Mouse (Mus musculus) liver, postnatal 0 days (tissue): ENCODE data around the gene Snx10. TPM values are rescaled to one million over a fixed set of nuclear protein-coding genes. Genes with fewer than 3 reads are reported as not detected.
A peak's percentile ranks its signal among the peaks of the same experiment; 100 is the strongest.
"Not testable (repeated sequence)": the region's sequence is repeated elsewhere in the genome, so short reads cannot be mapped to it uniquely, and the experiment has no call there.

Experiments
- ATAC-seq: fragments of 200-750 bp; cut with Nextera tagmentation; 2 replicates; pipeline ENCODE4 v1.8.0; 2017; ENCODE audit warnings: mild to moderate bottlenecking, moderate library complexity
- DNase-seq: peaks from one replicate; pipeline ENCODE4 v3.0.0-alpha.2; 2016
- H3K27ac ChIP-seq: fragments of 300-500 bp; sonication (generic); 2 replicates; pipeline ENCODE4 v1.5.1; 2014; ENCODE audit warnings: antibody characterized with exemption, moderate library complexity, mild to moderate bottlenecking, low read depth
- H3K27me3 ChIP-seq: fragments of 300-500 bp; sonication (generic); 2 replicates; pipeline ENCODE4 v1.6.1; 2014; ENCODE audit warnings: low read length, control low read depth, mixed read lengths; ENCODE audit not compliant: insufficient read depth
- H3K36me3 ChIP-seq: fragments of 300-500 bp; sonication (generic); replicated peaks from 2 replicates; pipeline ENCODE4 v1.6.1; 2014; ENCODE audit warnings: mild to moderate bottlenecking, control low read depth, low read length, moderate library complexity, mixed read lengths; ENCODE audit not compliant: insufficient read depth
- H3K4me1 ChIP-seq: fragments of 300-500 bp; sonication (generic); 2 replicates; pipeline ENCODE4 v1.6.1; 2014; ENCODE audit warnings: antibody characterized with exemption, mild to moderate bottlenecking, control low read depth; ENCODE audit not compliant: insufficient read depth
- H3K4me2 ChIP-seq: fragments of 300-500 bp; sonication (generic); 2 replicates; pipeline ENCODE4 v1.6.1; 2014; ENCODE audit warnings: low read depth, mild to moderate bottlenecking, low read length, moderate library complexity, mixed read lengths
- H3K4me3 ChIP-seq: fragments of 300-500 bp; sonication (generic); 2 replicates; pipeline ENCODE4 v1.5.1; 2014; ENCODE audit warnings: low read depth, low read length
- H3K9ac ChIP-seq: fragments of 300-500 bp; sonication (generic); replicated peaks from 2 replicates; pipeline ENCODE4 v1.6.1; 2014; ENCODE audit warnings: mild to moderate bottlenecking, moderate library complexity
- H3K9me3 ChIP-seq: fragments of 300-500 bp; sonication (generic); 2 replicates; pipeline ENCODE4 v1.6.1; 2016; ENCODE audit warnings: mild to moderate bottlenecking, control low read depth, low read length, mixed read lengths
- CTCF ChIP-seq: sonication (generic); IDR thresholded peaks from 2 replicates; pipeline ENCODE4 v1.5.1; 2016; ENCODE audit warnings: antibody characterized with exemption, low read depth
- EP300 ChIP-seq: IDR thresholded peaks from 2 replicates; pipeline ENCODE4 v1.6.1; 2016; ENCODE audit warnings: antibody characterized with exemption, low read depth, mild to moderate bottlenecking
- WGBS: fragments of 180-500 bp; shearing (Covaris S2); extraction: QIAGEN DNeasy Blood & Tissue Kit; methylation state at CpG from one replicate; pipeline ENCODE4 v1.1.7; 2014; ENCODE audit not compliant: insufficient replicate concordance; 5-methylcytosine and 5-hydroxymethylcytosine counted together
- polyA plus RNA-seq: library from polyadenylated mRNA; unstranded; fragments of >200 nt; fragmentation: Nextera tagmentation; extraction: Ambion mirVana; gene quantifications from 2 replicates; pipeline ENCODE4 v1.2.1, GENCODE M21; 2015

Snx10 gene
- polyA plus RNA-seq = 15.3 and 17.7 TPM in 2 replicates

DNA sequence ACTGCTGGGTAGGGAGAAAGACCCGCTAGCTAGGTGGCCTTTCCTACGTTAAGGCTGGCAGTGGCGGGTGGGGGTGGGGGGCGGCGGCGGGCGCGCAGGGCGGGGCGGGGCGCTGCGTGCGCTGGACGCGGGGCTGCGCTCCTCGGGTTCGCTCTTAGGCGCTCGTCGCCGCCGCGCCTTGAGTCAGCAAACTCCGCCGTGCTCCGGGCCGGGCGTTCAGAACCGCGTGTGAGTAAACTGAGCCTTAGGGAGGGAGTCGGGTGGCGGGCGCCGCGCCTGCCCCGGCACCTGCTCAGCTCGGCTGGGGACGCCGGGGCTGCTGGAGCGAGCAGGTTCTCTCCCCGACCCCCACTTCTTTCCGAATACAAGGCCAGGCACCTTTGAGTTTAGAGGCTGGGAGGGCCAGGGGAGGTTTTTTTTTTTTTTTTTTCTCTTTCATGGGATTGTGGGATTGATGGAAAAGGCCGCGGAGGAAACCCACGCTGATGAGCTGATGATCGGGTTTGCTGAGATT, at the start of gene Snx10:
Gene Snx10 (plus strand): TSS at position 95 of the 514 bp plus-strand sequence.
- Histone ChIP-seq H3K4me1 (peaks cover 8% of the 10 kb centered on the region; the same call in 1 of the 2 replicates), H3K27ac (peak within 1 kb of the TSS; percentile 58), H3K9ac (peak within 1 kb of the TSS; percentile 66), H3K27me3 (no peaks in the 10 kb centered on the region), H3K4me2 (peak within 1 kb of the TSS; percentile 83), H3K4me3 (peak within 1 kb of the TSS; percentile 61), H3K9me3 (no peaks in the 10 kb centered on the region), H3K36me3 (no peaks in the 10 kb centered on the region)
- DNase-seq (peak; percentile 53), ATAC-seq (peak; percentile 25; the same call in 1 of the 2 replicates)
- WGBS = 0% methylated on average over 47 of the region's 47 CpGs
- no peak for TF ChIP-seq CTCF
- TF ChIP-seq EP300 = no peak

DNA sequence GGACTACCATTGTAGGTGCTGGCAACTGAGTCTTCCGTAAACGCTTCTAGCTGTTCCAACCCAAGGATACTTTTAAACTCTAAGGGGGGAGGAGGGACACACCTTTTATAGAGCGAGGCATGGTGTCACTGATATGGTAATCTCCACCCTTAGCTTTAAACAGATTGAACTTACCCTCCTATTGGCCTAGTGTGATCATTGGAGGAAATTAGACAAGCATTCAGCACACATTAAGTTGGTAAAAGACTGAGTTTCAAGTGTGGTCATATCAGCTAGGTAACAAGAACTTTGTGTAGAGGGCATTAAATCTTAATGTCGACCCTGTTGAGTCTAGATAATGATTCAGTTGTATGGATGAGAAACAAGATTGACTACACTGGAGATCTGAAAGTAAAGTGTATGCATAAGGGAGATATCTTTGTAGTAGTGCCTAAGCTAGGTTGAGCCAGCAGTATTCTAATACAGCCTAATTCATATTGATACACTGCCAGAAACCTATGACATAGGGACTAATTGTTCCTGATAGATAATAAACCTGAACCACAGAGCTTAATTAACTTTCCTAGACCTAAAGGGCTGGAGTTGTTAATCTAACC, 44.5 kb upstream of the Snx10 start:
- no peak overlapping the region for H3K4me2 ChIP-seq
- no peaks in the 10 kb centered on the region for H3K27me3 ChIP-seq
- H3K4me3 ChIP-seq = no peak overlapping the region
- H3K9ac ChIP-seq = no peak overlapping the region
- no peaks in the 10 kb centered on the region for H3K9me3 ChIP-seq
- DNase-seq (no peak), ATAC-seq (peak; percentile 89)
- no peak for TF ChIP-seq CTCF
- peak; percentile 89 for TF ChIP-seq EP300
- H3K27ac ChIP-seq = no peak overlapping the region
- 59% methylated on average over 4 of the region's 4 CpGs for WGBS
- peaks cover 70% of the 10 kb centered on the region for H3K36me3 ChIP-seq
- 0 out of 2 replicates have a peak, but pooled peaks cover 3% of the 10 kb centered on the region for H3K4me1 ChIP-seq

DNA sequence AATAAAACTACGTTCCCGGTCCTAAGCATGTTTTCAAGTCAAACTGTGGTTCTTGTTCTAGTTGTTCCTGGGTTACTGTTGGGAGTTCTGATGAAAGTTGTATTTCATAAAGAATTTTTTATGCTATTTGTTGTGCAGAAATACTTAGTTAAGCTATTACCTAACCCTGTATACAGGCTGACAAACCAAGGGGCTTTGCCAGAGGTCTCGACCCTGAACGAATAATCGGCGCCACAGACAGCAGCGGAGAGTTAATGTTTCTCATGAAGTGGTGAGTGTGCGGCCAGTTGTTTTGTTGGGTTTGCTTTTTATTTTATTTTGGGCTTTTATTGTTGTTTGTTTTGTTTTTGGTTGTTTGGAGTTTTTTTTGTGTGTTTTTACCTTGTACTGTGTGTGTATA, 42.2 kb upstream of the Snx10 start:
- no peak for DNase-seq
- H3K27me3 ChIP-seq = no peaks in the 10 kb centered on the region
- H3K4me2 ChIP-seq = no peak overlapping the region
- no peak overlapping the region for H3K9ac ChIP-seq
- H3K4me3 ChIP-seq = no peak overlapping the region
- no peaks in the 10 kb centered on the region for H3K9me3 ChIP-seq
- H3K36me3 ChIP-seq = peaks cover 52% of the 10 kb centered on the region
- TF ChIP-seq EP300 (no peak), CTCF (no peak)
- WGBS = 93% methylated on average over 8 of the region's 8 CpGs
- no peak for ATAC-seq
- 0 out of 2 replicates have a peak, but pooled peaks cover 3% of the 10 kb centered on the region for H3K4me1 ChIP-seq
- H3K27ac ChIP-seq = no peak overlapping the region

DNA sequence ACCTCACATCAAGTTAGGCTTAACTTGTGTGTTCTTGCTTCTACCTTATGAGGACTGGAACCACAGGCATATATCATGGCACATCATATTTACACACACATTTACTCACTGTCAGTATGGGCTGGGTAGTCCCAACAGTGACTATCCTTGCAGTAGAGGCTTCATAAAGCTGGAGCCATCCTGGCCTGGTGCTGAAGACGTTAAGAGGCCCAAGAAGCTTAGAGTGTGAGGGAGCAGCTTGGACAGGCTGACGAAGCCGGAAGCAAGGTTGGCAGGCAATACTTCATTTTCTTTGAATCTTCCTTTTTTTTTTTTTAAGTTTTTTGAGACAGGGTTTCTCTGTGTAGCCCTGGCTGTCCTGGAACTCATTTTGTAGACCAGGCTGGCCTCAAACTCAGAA, 39.8 kb upstream of the Snx10 start:
- no peak overlapping the region for H3K4me2 ChIP-seq
- H3K27ac ChIP-seq = no peak overlapping the region
- no peak overlapping the region for H3K9ac ChIP-seq
- ATAC-seq (no peak), DNase-seq (no peak)
- H3K4me3 ChIP-seq = no peak overlapping the region
- H3K9me3 ChIP-seq = peaks cover 5% of the 10 kb centered on the region; the same call in 1 of the 2 replicates
- H3K27me3 ChIP-seq = no peaks in the 10 kb centered on the region
- H3K36me3 ChIP-seq = peaks cover 39% of the 10 kb centered on the region
- WGBS = 89% methylated on average over 3 of the region's 3 CpGs
- TF ChIP-seq EP300 = no peak
- no peak for TF ChIP-seq CTCF
- H3K4me1 ChIP-seq = 0 out of 2 replicates have a peak, but pooled peaks cover under 1% of the 10 kb centered on the region

DNA sequence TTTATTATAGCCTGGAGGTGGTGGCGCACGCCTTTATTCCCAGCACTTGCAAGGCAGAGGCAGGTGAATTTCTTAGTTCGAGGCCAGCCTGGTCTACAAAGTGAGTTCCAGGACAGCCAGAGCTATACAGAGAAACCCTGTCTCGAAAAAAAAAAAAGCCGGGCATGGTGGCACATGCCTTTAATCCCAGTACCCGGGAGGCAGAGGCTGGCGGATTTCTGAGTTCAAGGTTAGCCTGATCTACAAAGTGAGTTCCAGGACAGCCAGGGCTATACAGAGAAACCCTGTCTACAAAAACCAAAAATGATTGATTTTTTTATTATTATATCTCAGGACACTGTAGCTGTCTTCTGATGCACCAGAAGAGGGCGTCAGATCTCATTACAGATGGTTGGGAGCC, 39.1 kb upstream of the Snx10 start:
- 86% methylated on average over 8 of the region's 8 CpGs for WGBS

DNA sequence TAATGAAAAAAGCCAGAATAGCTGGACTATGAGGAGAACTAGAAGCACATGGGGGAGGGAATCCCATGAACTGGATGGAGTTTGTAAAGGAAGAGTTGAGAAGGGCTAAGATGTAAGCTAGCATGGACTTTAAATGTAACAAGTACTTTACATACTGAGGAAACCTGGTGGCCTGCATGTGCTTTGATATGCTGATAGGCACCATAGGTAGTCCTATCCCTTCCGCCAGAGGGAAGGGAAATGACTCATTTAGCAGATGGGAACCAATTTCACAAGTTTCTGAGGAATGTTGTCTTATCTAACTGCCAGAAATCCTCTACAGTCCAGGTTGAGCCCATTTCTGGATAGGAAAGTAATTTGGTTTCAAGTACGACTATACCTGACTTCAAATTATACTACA, 38.1 kb upstream of the Snx10 start:
- no peak for DNase-seq
- Histone ChIP-seq H3K9ac (no peak overlapping the region), H3K9me3 (peaks cover 5% of the 10 kb centered on the region; the same call in 1 of the 2 replicates), H3K4me3 (no peak overlapping the region), H3K4me2 (no peak overlapping the region), H3K27ac (no peak overlapping the region), H3K27me3 (no peaks in the 10 kb centered on the region), H3K4me1 (no peaks in the 10 kb centered on the region; the same call in 1 of the 2 replicates), H3K36me3 (peaks cover 21% of the 10 kb centered on the region)
- TF ChIP-seq EP300 (no peak), CTCF (no peak)
- WGBS = 47% methylated on average over 2 of the region's 2 CpGs
- no peak for ATAC-seq

More for the DNA sequence above, 39.1 kb upstream of the Snx10 start:
- not testable (repeated sequence) for H3K27ac ChIP-seq, H3K9me3 ChIP-seq, DNase-seq, H3K4me2 ChIP-seq, H3K4me3 ChIP-seq, H3K9ac ChIP-seq, H3K27me3 ChIP-seq, ATAC-seq, H3K4me1 ChIP-seq
- peak; percentile 14; the same call in 1 of the 2 replicates for TF ChIP-seq CTCF
- peaks cover 32% of the 10 kb centered on the region for H3K36me3 ChIP-seq
